Mouse (Mus musculus) left cerebral cortex, postnatal 25 days (tissue): Measurements from ENCODE around the gene Pdcd11. TPM values are rescaled to one million over a fixed set of nuclear protein-coding genes. Genes with fewer than 3 reads are reported as not detected.
"Not testable (repeated sequence)": the region's sequence is repeated elsewhere in the genome, so short reads cannot be mapped to it uniquely, and the experiment has no call there.

ENCODE experiments used
- DNase-seq, 2 experiments: peaks; one replicate each; pipeline ENCODE4 v3.0.0; 2022; ENCODE audit warnings: low spot score in 2 of 2, mixed read lengths in 1 of 2
- intact Hi-C: fragments of 180-260 bp; cut with DNase I; formaldehyde crosslinking; loops from one replicate; pipeline ENCODE4 v1.15.1; 2025
- total RNA-seq, 2 experiments: library from RNA; stranded (reverse); gene quantifications; 2 replicates each; pipeline ENCODE4 v1.2.3; 2021

Pdcd11 gene
- total RNA-seq, 2 experiments from 2014 or later, result 14.6 to 14.7 TPM

- no peak for DNase-seq
- intact Hi-C loops, result no loop called here
Measured at GRCm38 (mm10) chr19:47118634-47119033, 28.1 kb downstream of the Pdcd11 start.

- intact Hi-C loops, result loop anchor here (1.0 kb wide), 1 partner anchor 47 kb away; no protein-coding TSS in a partner anchor
- peak in 1 of 2 experiments; percentile 52 for DNase-seq
Measured at GRCm38 (mm10) chr19:47121054-47121453, 30.5 kb downstream of the Pdcd11 start.

- no peak for DNase-seq
- intact Hi-C loops, result no loop called here
Measured at GRCm38 (mm10) chr19:47122802-47123201, 32.2 kb downstream of the Pdcd11 start.

- DNase-seq, result peak in 1 of 2 experiments; percentile 60
- intact Hi-C loops, result no loop called here
Measured at GRCm38 (mm10) chr19:47128164-47128563, 37.6 kb downstream of the Pdcd11 start.

- no peak for DNase-seq
- intact Hi-C loops, result no loop called here
Measured at GRCm38 (mm10) chr19:47128835-47129234, 38.3 kb downstream of the Pdcd11 start.

- intact Hi-C loops, result no loop called here
- DNase-seq, result no peak
Measured at GRCm38 (mm10) chr19:47130551-47131125, 40.1 kb downstream of the Pdcd11 start.

- intact Hi-C loops, result no loop called here
- peak in 1 of 2 experiments; percentile 76 for DNase-seq
Measured at GRCm38 (mm10) chr19:47133161-47133560, 42.6 kb downstream of the Pdcd11 start.

- intact Hi-C loops, result no loop called here
- DNase-seq, result no peak
Measured at GRCm38 (mm10) chr19:47135568-47135967, 45.0 kb downstream of the Pdcd11 start.

- intact Hi-C loops, result no loop called here
- DNase-seq, result no peak
Measured at GRCm38 (mm10) chr19:47136170-47136569, 45.6 kb downstream of the Pdcd11 start.

- intact Hi-C loops, result no loop called here
- peak; percentile 56 to 81 for DNase-seq
Measured at GRCm38 (mm10) chr19:47137051-47137581, 46.5 kb downstream of the Pdcd11 start.

GRCm38 (mm10) chr19:47137771-47138421, 47.3 kb downstream of the Pdcd11 start, which contains the start of gene Calhm2:
Gene Calhm2, minus strand, starts transcription at chr19:47138294.
- intact Hi-C loops, result no loop called here
- DNase-seq, result peak; percentile 71 to 84

GRCm38 (mm10) chr19:47139611-47140010, 49.0 kb downstream of the Pdcd11 start:
- DNase-seq, intact Hi-C loops: not testable (repeated sequence)

GRCm38 (mm10) chr19:47142438-47142837, 51.9 kb downstream of the Pdcd11 start:
- intact Hi-C loops, result no loop called here
- no peak for DNase-seq

- DNase-seq, result no peak
- intact Hi-C loops, result no loop called here
Measured at GRCm38 (mm10) chr19:47144154-47144553, 53.6 kb downstream of the Pdcd11 start, which contains the start of gene Calhm1. Gene Calhm1, minus strand, starts transcription at chr19:47144254.

- DNase-seq, result no peak
- intact Hi-C loops, result no loop called here
Measured at GRCm38 (mm10) chr19:47148267-47148847, 57.8 kb downstream of the Pdcd11 start.

- intact Hi-C loops, result no loop called here
- no peak for DNase-seq
Measured at GRCm38 (mm10) chr19:47149854-47150253, 59.3 kb downstream of the Pdcd11 start.

GRCm38 (mm10) chr19:47151332-47152061, 60.9 kb downstream of the Pdcd11 start:
- intact Hi-C loops, result no loop called here
- DNase-seq, result peak; percentile 48 to 54

GRCm38 (mm10) chr19:47152062-47152369, 61.4 kb downstream of the Pdcd11 start:
- DNase-seq, result no peak
- intact Hi-C loops, result no loop called here

- intact Hi-C loops, result no loop called here
- DNase-seq, result no peak
Measured at GRCm38 (mm10) chr19:47153767-47154166, 63.2 kb downstream of the Pdcd11 start.

GRCm38 (mm10) chr19:47157664-47158063, 67.1 kb downstream of the Pdcd11 start, which contains the start of gene Calhm3:
Gene Calhm3, minus strand, starts transcription at chr19:47157764.
- DNase-seq, result no peak
- intact Hi-C loops, result no loop called here
